Mouse (Mus musculus): ENCODE measurements around the gene Hacl1. TPM values are rescaled to one million over a fixed set of nuclear protein-coding genes. Genes with fewer than 3 reads are reported as not detected.

The Hacl1 gene
- total RNA-seq (2022): 10 to 100 TPM in 1 of 4 experiments, 1 to 10 TPM in 3; 7.3 to 10.9 (median 9.1) TPM

GRCm38 (mm10) chr14:31640890-31641505 is at the start of gene Hacl1, which contains the start of gene Btd:
TSS of gene Hacl1 (minus strand) at chr14:31641286.
TSS of gene Btd (plus strand) at chr14:31641028.
- DNase-seq (ENCODE audit: low spot score in 2 of 2): peak; percentile 84 to 87

- DNase-seq (ENCODE audit: low spot score in 2 of 2): no peak
Observed at GRCm38 (mm10) chr14:31686231-31686630, 45.1 kb upstream of the Hacl1 start.

GRCm38 (mm10) chr14:31685680-31686079 is 44.6 kb upstream of the Hacl1 start:
- DNase-seq (ENCODE audit: low spot score in 2 of 2): no peak

- DNase-seq (ENCODE audit: low spot score in 2 of 2): no peak
Observed at GRCm38 (mm10) chr14:31684343-31685040, 43.4 kb upstream of the Hacl1 start.

- no peak for DNase-seq (ENCODE audit: low spot score in 2 of 2)
Observed at GRCm38 (mm10) chr14:31683610-31684009, 42.5 kb upstream of the Hacl1 start.

- no peak for DNase-seq (ENCODE audit: low spot score in 2 of 2)
Observed at GRCm38 (mm10) chr14:31681931-31682555, 41.0 kb upstream of the Hacl1 start.

- peak in 1 of 2 experiments; percentile 33 for DNase-seq (ENCODE audit: low spot score in 2 of 2)
Observed at GRCm38 (mm10) chr14:31681291-31681690, 40.2 kb upstream of the Hacl1 start.

- no peak for DNase-seq (ENCODE audit: low spot score in 2 of 2)
Observed at GRCm38 (mm10) chr14:31680656-31681055, 39.6 kb upstream of the Hacl1 start.

GRCm38 (mm10) chr14:31671635-31672320 is 30.7 kb upstream of the Hacl1 start:
- no peak for DNase-seq (ENCODE audit: low spot score in 2 of 2)

- DNase-seq (ENCODE audit: low spot score in 2 of 2): no peak
Observed at GRCm38 (mm10) chr14:31669642-31670490, 28.8 kb upstream of the Hacl1 start.

- peak in 1 of 2 experiments; percentile 55 for DNase-seq (ENCODE audit: low spot score in 2 of 2)
Observed at GRCm38 (mm10) chr14:31669161-31669611, 28.1 kb upstream of the Hacl1 start.

- no peak for DNase-seq (ENCODE audit: low spot score in 2 of 2)
Observed at GRCm38 (mm10) chr14:31668326-31668725, 27.2 kb upstream of the Hacl1 start.

GRCm38 (mm10) chr14:31667741-31668140 is 26.7 kb upstream of the Hacl1 start:
- no peak for DNase-seq (ENCODE audit: low spot score in 2 of 2)

- DNase-seq (ENCODE audit: low spot score in 2 of 2): no peak
Observed at GRCm38 (mm10) chr14:31666931-31667705, 26.0 kb upstream of the Hacl1 start.

GRCm38 (mm10) chr14:31665566-31665940 is 24.5 kb upstream of the Hacl1 start:
- DNase-seq (ENCODE audit: low spot score in 2 of 2): peak in 1 of 2 experiments; percentile 24

- DNase-seq (ENCODE audit: low spot score in 2 of 2): no peak
Observed at GRCm38 (mm10) chr14:31664903-31665565, 23.9 kb upstream of the Hacl1 start.

GRCm38 (mm10) chr14:31664100-31664902 is 23.2 kb upstream of the Hacl1 start:
- peak in 1 of 2 experiments; percentile 31 for DNase-seq (ENCODE audit: low spot score in 2 of 2)

- no peak for DNase-seq (ENCODE audit: low spot score in 2 of 2)
Observed at GRCm38 (mm10) chr14:31663376-31664099, 22.5 kb upstream of the Hacl1 start.
